Mouse (Mus musculus) myocyte (in vitro differentiated cells): Measurements from ENCODE around the gene Olfr507.

ENCODE experiments used
- CEBPB ChIP-seq: IDR thresholded peaks from 2 replicates; pipeline ENCODE4 v1.6.1; 2011; ENCODE audit warnings: mild to moderate bottlenecking, moderate library complexity; ENCODE audit not compliant: poor library complexity, insufficient read depth, severe bottlenecking
- E2F4 ChIP-seq: IDR thresholded peaks from one replicate; pipeline ENCODE4 v1.6.1; 2011; ENCODE audit warnings: mild to moderate bottlenecking, control low read depth, moderate library complexity; ENCODE audit not compliant: insufficient read depth
- POLR2A ChIP-seq: IDR thresholded peaks from one replicate; pipeline ENCODE4 v1.6.1; 2011; ENCODE audit warnings: low read depth, mild to moderate bottlenecking, control low read depth, moderate library complexity; ENCODE audit not compliant: insufficient read length
- USF1 ChIP-seq: IDR thresholded peaks from one replicate; pipeline ENCODE4 v1.6.1; 2011; ENCODE audit warnings: low read depth, mild to moderate bottlenecking, control low read depth, moderate library complexity

GRCm38 (mm10) chr7:108610487-108610886 lies 11.1 kb upstream of the Olfr507 start, which contains the start of gene Olfr506:
- TF ChIP-seq POLR2A = no peak
- no peak for TF ChIP-seq E2F4
- no peak for TF ChIP-seq CEBPB
- no peak for TF ChIP-seq USF1
